Mouse (Mus musculus) megakaryocyte, embryonic 14.5 days (primary cell): ENCODE data around the gene Adad2. TPM values are rescaled to one million over a fixed set of nuclear protein-coding genes. Genes with fewer than 3 reads are reported as not detected.

ENCODE experiments used
- H3K27me3 ChIP-seq: replicated peaks from 2 replicates; pipeline ENCODE3; 2012; ENCODE audit warnings: inconsistent platforms
- H3K36me3 ChIP-seq: replicated peaks from 2 replicates; pipeline ENCODE3; 2012; ENCODE audit warnings: low read length, inconsistent platforms, mixed read lengths
- H3K4me1 ChIP-seq: 2 replicates; pipeline ENCODE4 v1.6.1; 2012; ENCODE audit warnings: inconsistent platforms
- H3K4me3 ChIP-seq: replicated peaks from 2 replicates; pipeline ENCODE3; 2012; ENCODE audit warnings: moderate library complexity, mild to moderate bottlenecking, inconsistent platforms
- H3K9me3 ChIP-seq: 2 replicates; pipeline ENCODE4 v1.6.1; 2012; ENCODE audit warnings: inconsistent platforms
- FLI1 ChIP-seq: IDR thresholded peaks from 2 replicates; pipeline ENCODE4 v1.6.1; 2012; ENCODE audit warnings: low read length, inconsistent platforms, mixed read lengths
- GATA1 ChIP-seq: IDR thresholded peaks from 3 replicates; pipeline ENCODE4 v1.6.1; 2012; ENCODE audit warnings: mixed read lengths, low read length, inconsistent platforms, borderline replicate concordance
- polyA plus RNA-seq: library from polyadenylated mRNA; stranded (reverse); fragments of >175 nt; gene quantifications from 2 replicates; pipeline ENCODE4 v1.2.3, GENCODE M21; 2012; ENCODE audit warnings: low replicate concordance; ENCODE audit not compliant: insufficient read depth

Adad2 gene
- polyA plus RNA-seq, 1 experiment = not detected

DNA sequence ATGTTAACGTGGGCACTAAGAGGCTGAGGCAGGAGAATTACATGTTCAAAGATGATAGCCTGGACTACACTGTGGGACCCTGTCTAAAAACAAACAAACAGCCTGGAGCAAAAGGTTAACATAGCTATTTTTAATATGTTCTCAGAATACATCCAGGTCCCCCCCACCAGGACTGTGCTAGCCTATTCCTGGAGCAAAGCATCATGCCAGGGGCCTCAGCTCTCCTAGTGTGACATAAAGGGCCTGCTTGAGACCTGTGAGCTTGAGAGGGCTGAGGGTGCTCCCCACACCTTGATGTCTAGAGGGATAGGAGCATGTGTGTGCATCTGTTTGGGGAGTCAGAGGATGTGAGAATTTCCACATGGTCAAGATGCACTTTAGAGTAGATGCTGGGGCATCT is 11.2 kb downstream of the Adad2 start:
- Histone ChIP-seq H3K36me3 (no peaks in the 10 kb centered on the region), H3K4me1 (peaks cover 16% of the 10 kb centered on the region), H3K27me3 (peaks cover 60% of the 10 kb centered on the region), H3K9me3 (peaks cover 7% of the 10 kb centered on the region), H3K4me3 (no peak overlapping the region)
- TF ChIP-seq GATA1 (no peak), FLI1 (no peak)

DNA sequence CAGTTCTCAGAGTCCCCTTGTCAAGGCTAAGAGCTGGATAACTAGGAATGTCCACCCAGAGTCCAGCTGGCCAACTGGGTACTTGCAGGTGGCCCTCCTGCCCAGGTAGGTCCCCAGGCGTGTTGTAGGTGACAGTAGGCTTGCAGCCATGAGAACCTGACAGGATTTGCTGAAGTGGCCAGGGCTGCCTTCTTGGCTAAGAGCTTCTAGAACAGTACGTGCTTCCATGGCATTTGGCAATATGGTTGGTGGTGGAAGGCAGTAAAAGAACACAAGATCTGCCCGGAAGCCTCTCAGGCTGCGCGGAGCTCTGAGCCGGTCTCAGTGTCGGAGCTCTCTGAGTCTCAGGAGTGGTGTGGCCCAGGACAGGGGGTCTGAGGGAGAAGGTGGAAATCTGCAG is 12.4 kb downstream of the Adad2 start:
- H3K36me3 ChIP-seq = no peaks in the 10 kb centered on the region
- TF ChIP-seq FLI1 (no peak), GATA1 (no peak)
- H3K4me3 ChIP-seq = no peak overlapping the region
- peaks cover 63% of the 10 kb centered on the region for H3K27me3 ChIP-seq
- peaks cover 7% of the 10 kb centered on the region for H3K9me3 ChIP-seq
- H3K4me1 ChIP-seq = peaks cover 19% of the 10 kb centered on the region

DNA sequence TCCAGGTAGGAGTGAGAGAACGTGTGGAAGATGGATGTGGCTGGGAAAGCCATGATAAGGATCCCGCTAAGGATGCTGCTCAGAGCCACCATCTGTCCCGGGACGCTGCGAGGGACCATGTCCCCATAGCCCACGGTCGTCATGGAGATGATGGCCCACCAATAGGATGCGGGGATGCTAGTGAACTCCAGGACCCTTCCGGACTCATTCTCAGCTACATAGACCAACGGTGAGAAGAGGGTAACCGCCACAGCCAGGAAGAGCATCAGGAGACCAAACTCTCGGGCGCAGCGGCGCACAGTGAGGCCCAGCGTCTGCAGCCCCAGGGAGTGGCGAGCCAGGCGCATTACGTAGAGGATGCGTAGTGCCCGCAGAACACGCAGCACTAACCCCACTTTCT is 13.2 kb downstream of the Adad2 start:
- H3K4me1 ChIP-seq = peaks cover 19% of the 10 kb centered on the region
- H3K27me3 ChIP-seq = peaks cover 65% of the 10 kb centered on the region
- peaks cover 7% of the 10 kb centered on the region for H3K9me3 ChIP-seq
- no peaks in the 10 kb centered on the region for H3K36me3 ChIP-seq
- TF ChIP-seq GATA1 = no peak
- TF ChIP-seq FLI1 = no peak
- no peak overlapping the region for H3K4me3 ChIP-seq

DNA sequence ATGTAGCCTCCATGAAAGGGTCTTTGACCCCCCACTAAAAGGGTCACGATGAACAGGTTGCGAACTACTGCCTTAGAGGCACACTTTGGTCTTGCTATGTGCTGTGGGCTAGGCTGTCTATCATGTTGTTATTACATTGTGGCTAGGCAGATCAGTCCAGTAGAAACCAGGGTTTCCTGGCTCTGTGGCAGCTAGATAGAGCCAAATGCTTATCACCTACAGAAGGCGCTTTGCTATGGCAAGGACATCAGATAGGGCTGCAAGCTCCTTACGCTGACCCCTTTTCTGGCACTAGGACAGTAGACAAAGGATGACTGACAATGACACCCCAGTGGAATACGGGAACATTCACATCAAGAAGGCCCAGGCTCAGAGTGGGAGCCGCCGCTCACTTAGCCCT is 14.7 kb downstream of the Adad2 start:
- no peaks in the 10 kb centered on the region for H3K36me3 ChIP-seq
- H3K4me1 ChIP-seq = peaks cover 19% of the 10 kb centered on the region
- H3K4me3 ChIP-seq = no peak overlapping the region
- peaks cover 69% of the 10 kb centered on the region for H3K27me3 ChIP-seq
- TF ChIP-seq GATA1 (no peak), FLI1 (no peak)
- H3K9me3 ChIP-seq = peaks cover 7% of the 10 kb centered on the region

DNA sequence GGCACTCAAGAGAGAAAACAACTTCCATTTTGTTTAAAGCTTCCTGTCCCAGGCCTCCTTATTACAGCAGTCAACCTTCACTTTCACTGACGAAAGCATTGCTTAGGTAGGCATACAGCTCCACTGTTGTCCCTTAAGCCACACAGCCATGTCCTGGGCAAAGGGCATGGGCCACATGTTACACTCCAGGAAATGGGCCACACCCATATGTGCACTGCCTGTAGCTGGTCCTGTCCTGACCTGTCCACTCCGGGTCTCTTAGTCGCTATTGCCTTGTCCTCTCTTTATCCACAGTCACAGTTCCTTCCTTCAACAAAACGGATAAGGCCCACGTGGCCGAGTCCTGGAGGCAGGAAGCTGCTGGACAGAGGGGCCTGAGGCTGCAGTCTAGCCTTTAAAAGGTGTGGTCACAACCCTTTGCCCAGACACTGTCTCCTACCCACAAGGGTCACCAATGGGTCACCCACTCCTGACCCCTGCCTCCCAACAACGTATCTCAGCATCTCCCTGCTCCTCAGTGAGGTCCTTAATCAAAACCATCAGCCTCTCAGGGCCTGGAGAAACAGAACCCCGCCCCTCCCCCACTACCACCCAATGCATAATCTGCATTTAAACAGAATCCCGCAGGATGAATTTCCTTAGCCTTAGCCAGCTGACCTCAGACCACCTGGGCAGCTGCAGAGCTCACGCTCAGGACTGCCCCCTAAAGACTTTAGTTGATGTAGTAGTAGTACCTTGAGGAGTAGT is 15.2 kb downstream of the Adad2 start:
- Histone ChIP-seq H3K4me3 (peak overlapping the region; percentile 13), H3K4me1 (peaks cover 19% of the 10 kb centered on the region), H3K9me3 (peaks cover 7% of the 10 kb centered on the region), H3K36me3 (no peaks in the 10 kb centered on the region), H3K27me3 (peaks cover 71% of the 10 kb centered on the region)
- TF ChIP-seq FLI1 = no peak
- TF ChIP-seq GATA1 = no peak

DNA sequence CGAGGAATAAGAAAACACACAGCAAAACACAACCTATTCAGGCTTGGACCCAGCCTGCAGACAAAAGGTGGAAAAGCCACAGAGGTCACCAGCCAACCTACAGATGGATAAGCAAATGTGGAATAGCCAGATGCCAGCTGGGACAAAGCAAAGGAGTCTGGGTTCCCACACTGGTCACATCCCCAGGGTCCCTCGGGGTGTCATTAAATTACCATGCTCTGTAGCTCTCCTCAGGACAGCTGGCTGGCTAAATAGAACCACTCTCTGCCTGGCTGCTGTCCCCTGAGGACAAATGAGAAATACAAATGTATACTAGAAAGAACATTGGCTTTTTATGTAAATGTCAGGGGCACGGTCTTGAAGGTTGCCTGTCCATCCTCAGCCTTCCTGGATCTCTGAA is 18.3 kb downstream of the Adad2 start:
- H3K36me3 ChIP-seq = no peaks in the 10 kb centered on the region
- no peak for TF ChIP-seq GATA1
- no peak for TF ChIP-seq FLI1
- H3K4me3 ChIP-seq = no peak overlapping the region
- peaks cover 74% of the 10 kb centered on the region for H3K27me3 ChIP-seq
- H3K9me3 ChIP-seq = peaks cover 5% of the 10 kb centered on the region
- H3K4me1 ChIP-seq = peaks cover 19% of the 10 kb centered on the region

DNA sequence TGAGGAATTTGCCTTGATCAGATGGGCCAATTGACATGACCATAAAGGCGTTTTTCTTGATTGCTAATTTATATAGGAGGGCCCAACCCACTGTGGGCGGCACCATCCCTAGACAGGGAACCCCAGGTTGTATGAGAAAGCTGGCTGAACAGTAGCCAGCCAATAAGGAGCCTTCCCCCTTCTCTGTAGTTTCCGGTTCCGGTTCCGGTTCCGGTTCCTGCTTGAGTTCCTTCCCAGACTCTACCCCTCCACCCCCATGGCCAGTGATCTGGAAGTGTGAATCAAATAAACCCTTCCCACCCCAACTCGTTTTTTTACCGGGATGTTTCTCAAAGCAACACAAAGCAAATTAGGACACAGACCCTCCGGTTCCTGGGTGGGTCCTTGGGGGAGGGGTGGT is 19.7 kb downstream of the Adad2 start:
- no peaks in the 10 kb centered on the region for H3K36me3 ChIP-seq
- TF ChIP-seq FLI1 = no peak
- TF ChIP-seq GATA1 = no peak
- H3K4me3 ChIP-seq = no peak overlapping the region
- peaks cover 85% of the 10 kb centered on the region for H3K27me3 ChIP-seq
- no peaks in the 10 kb centered on the region for H3K9me3 ChIP-seq
- H3K4me1 ChIP-seq = peaks cover 13% of the 10 kb centered on the region

DNA sequence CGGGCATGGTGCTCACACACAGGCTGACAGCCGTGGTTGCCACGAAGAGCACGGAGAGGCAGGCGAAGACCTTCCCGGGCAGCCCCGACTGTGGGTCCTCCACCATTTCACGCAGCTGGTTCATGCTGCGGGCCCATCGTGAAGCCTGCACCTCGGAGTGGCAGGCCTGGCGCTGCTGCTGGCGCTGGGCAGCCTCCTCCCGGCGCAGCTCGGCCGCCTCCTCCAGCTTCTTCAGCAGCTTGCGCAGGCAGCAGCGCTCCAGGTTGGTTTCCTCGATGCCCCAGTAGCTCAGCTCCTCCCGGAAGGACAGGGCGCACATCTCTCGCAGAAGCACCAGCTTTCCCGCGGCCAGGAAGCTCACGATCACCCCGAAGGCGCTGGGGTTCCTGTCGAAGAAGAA is 20.4 kb downstream of the Adad2 start:
- Histone ChIP-seq H3K4me3 (no peak overlapping the region), H3K36me3 (no peaks in the 10 kb centered on the region), H3K9me3 (no peaks in the 10 kb centered on the region), H3K27me3 (peaks cover 89% of the 10 kb centered on the region), H3K4me1 (peaks cover 6% of the 10 kb centered on the region)
- TF ChIP-seq GATA1 (no peak), FLI1 (no peak)

DNA sequence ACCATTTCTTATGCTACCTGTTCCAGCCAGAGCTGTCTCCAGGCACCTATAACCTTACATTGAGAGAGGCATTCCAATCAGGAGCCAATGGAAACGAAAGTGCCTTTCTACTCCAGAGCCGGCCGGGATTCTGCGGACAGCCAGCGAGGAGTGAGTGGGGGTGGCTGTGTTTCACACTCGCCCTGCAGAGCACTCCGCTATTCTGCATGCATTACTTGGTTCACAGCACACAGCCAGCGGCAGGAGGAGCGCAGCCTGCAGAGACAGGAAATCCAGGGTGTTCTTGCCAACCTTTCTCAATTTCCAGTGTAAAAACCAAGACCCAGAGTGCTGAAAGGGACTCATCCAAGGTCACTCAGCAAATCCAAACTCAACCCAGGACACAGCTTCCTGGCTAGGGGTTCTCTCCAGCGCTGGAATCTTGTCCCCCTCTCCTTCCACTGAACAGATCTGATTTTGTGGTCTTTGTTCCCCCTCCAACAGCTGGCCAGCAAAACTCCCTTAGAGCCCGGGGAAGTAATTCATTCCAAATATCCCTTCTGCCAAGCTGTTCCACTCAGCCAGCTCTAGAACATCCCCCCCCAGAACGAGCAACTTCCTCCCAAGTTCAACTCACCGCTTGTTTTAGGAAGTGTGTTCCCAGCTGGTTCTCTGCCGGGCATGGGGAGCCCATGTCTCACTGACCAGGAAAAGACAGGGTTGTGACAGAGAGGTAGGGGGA is 22.2 kb downstream of the Adad2 start:
- no peaks in the 10 kb centered on the region for H3K9me3 ChIP-seq
- no peak overlapping the region for H3K4me3 ChIP-seq
- H3K4me1 ChIP-seq = no peaks in the 10 kb centered on the region; the same call in 1 of the 2 replicates
- H3K36me3 ChIP-seq = no peaks in the 10 kb centered on the region
- peaks cover 82% of the 10 kb centered on the region for H3K27me3 ChIP-seq
- no peak for TF ChIP-seq FLI1
- TF ChIP-seq GATA1 = no peak

DNA sequence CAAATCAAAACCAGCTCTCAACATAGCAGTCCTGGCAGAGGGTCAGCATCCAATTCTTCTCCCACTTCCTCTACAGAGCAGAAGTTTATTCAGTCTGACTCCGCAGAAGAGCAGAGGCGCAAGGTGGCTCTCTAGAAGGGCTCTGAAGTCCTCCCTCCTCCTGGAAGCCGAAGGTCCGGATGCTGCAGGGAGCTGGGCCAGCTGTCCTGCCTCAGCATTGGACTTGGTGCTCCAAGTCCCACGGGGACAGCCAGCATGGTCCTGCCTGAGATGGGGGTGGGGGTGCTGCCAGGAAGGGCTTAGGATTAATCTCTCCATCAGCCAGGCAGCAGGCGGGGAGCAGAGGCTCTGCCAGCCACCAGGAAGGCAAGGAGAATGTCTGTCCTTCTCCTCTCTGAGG is 22.8 kb downstream of the Adad2 start, which contains the start of gene Kcng4:
TSS of gene Kcng4 (minus strand) at position 303 of the 400 bp plus-strand sequence.
- peaks cover 82% of the 10 kb centered on the region for H3K27me3 ChIP-seq
- H3K36me3 ChIP-seq = no peaks in the 10 kb centered on the region
- no peak within 1 kb of the TSS for H3K4me3 ChIP-seq
- no peaks in the 10 kb centered on the region for H3K9me3 ChIP-seq
- no peak for TF ChIP-seq FLI1
- TF ChIP-seq GATA1 = no peak
- H3K4me1 ChIP-seq = no peaks in the 10 kb centered on the region
